Mouse (Mus musculus) urinary bladder, postnatal 36 days (tissue): ENCODE results near the gene Dnaic2.

Experiments used
- DNase-seq, 2 experiments: peaks; one replicate each; pipeline ENCODE4 v3.0.0; 2022; ENCODE audit warnings: low spot score in 2 of 2, mixed read lengths in 1 of 2

Dnaic2 gene

DNA sequence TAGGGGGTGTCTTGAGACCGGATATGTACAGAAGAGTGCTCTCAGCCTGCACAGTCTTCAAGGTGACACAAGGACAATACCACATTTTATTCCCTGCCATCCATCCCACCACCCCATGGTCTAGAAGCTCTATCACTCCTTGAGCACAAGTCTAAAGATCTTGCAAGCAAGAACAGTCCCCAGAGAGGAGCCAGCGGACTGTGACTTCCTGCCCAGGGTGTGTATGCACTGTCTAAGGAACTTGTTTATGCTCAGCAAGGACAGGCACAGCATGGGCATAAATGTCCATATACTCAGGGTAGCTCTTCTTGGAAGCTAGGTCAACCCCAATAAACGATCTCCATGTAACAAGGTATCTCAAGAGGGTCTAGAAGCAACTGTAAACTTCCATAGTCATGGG lies 70.8 kb downstream of the Dnaic2 start:
- no peak for DNase-seq

- no peak for DNase-seq
These were observed 71.4 kb downstream of the Dnaic2 start, which contains the start of gene Gpr142 for GRCm38 (mm10) chr11:114798624-114799023. TSS of gene Gpr142 (plus strand) at chr11:114798924.

- no peak for DNase-seq
These were observed 74.7 kb downstream of the Dnaic2 start for GRCm38 (mm10) chr11:114801906-114802305.

GRCm38 (mm10) chr11:114802540-114803267 lies 75.5 kb downstream of the Dnaic2 start:
- DNase-seq = no peak

- no peak for DNase-seq
These were observed 76.8 kb downstream of the Dnaic2 start for GRCm38 (mm10) chr11:114803990-114804389.

DNA sequence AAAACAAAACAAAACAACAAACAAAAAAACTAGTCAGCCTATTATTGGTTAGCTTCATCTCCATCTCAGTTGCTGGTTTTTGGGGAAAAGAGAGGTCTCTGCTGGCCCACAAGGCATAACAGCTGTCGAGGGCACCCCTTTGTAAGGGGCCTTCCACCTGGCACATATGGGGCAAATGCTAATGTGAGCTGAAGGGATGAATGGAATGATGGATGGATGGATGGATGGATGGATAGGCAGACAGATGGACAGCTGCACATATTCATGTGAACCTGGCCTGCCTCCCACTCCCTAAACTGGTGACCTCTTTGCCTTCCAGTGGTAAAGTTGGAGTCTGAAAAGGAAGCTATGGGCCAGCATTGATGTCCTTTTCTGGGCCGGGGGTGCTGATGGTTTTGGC lies 79.8 kb downstream of the Dnaic2 start:
- no peak for DNase-seq
